Mouse (Mus musculus): ENCODE data around the gene Filip1l.

- TF ChIP-seq POLR2A (IDR thresholded peaks at IDR 0.05; ENCODE audit: low read depth, low read length) (no peak), CTCF (conservative IDR thresholded peaks at IDR 0.05; ENCODE audit: insufficient read depth, insufficient read length, low read depth, low read length) (no peak)
These were observed 6.4 kb downstream of the Filip1l start for GRCm38 (mm10) chr16:57359251-57359650.

Measured in kidney, adult 2 months (tissue).